Mouse (Mus musculus) embryonic facial prominence, embryonic 15.5 days (tissue): Measurements from ENCODE around the gene Cbfa2t3. TPM values are rescaled to one million over a fixed set of nuclear protein-coding genes. Genes with fewer than 3 reads are reported as not detected.

Source experiments
- ATAC-seq: fragments of 200-750 bp; cut with Nextera tagmentation; 2 replicates; pipeline ENCODE4 v1.8.0; 2017; ENCODE audit warnings: low read depth, moderate TSS enrichment; ENCODE audit not compliant: insufficient number of reproducible peaks, low FRiP score, low TSS enrichment
- H3K27ac ChIP-seq: fragments of 300-500 bp; sonication (generic); replicated peaks from 2 replicates; pipeline ENCODE4 v1.5.1; 2015; ENCODE audit warnings: mild to moderate bottlenecking, inconsistent platforms
- H3K27me3 ChIP-seq: fragments of 300-500 bp; sonication (generic); 2 replicates; pipeline ENCODE4 v1.6.1; 2015; ENCODE audit warnings: inconsistent platforms
- H3K36me3 ChIP-seq: fragments of 300-500 bp; sonication (generic); 2 replicates; pipeline ENCODE4 v1.6.1; 2015; ENCODE audit warnings: mild to moderate bottlenecking, inconsistent platforms
- H3K4me1 ChIP-seq: fragments of 300-500 bp; sonication (generic); 2 replicates; pipeline ENCODE4 v1.6.1; 2015; ENCODE audit warnings: inconsistent platforms
- H3K4me2 ChIP-seq: fragments of 300-500 bp; sonication (generic); replicated peaks from 2 replicates; pipeline ENCODE4 v1.6.1; 2015; ENCODE audit warnings: mild to moderate bottlenecking, inconsistent platforms
- H3K4me3 ChIP-seq: fragments of 300-500 bp; sonication (generic); replicated peaks from 2 replicates; pipeline ENCODE4 v1.5.1; 2015; ENCODE audit warnings: mild to moderate bottlenecking, inconsistent platforms
- H3K9ac ChIP-seq: fragments of 300-500 bp; sonication (generic); 2 replicates; pipeline ENCODE4 v1.6.1; 2015; ENCODE audit warnings: inconsistent platforms
- H3K9me3 ChIP-seq: fragments of 300-500 bp; sonication (generic); replicated peaks from 2 replicates; pipeline ENCODE4 v1.6.1; 2016; ENCODE audit warnings: inconsistent platforms
- WGBS: fragments of 180-500 bp; shearing (Covaris S2); methylation state at CpG from one replicate; pipeline ENCODE4 v1.1.7; 2015; 5-methylcytosine and 5-hydroxymethylcytosine counted together
- polyA plus RNA-seq: library from polyadenylated mRNA; unstranded; fragments of >200 nt; fragmentation: Nextera tagmentation; extraction: Ambion mirVana; gene quantifications from 2 replicates; pipeline ENCODE4 v1.2.1, GENCODE M21; 2015

The Cbfa2t3 gene
- polyA plus RNA-seq, 1 experiment from 2014 or later: 6.4 TPM

DNA sequence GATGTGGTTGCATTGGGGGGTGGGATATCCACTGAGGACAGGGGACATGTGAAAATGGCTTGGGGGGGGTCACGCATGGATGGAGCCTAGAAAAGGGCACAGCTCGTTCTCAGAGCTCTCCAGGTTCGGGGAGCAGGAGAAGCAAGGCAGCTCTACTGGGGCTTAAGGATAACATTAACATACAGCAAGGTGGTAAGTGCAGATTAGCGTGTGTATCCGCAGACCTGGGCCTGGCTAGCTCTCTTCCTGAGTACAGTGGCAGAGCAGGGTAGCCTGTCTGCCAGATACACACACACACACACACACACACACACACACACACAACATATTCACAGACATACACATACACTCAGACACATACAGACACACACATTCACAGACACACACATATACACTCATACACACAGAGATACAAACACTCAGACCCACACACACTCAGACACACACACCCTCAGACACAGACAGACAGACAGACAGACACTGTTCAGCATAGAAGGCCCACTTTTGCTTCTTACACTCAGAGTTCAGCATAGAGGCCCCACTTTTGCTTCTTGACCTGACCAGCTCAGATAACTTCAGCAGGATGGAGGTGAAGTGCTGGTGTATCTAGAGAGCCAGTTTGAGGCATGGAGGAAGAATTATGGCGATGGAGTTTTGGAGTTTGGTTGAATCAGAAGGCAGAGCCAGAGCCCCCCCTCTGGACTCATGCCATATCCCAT, 80.1 kb downstream of the Cbfa2t3 start:
- H3K27ac ChIP-seq: no peak overlapping the region
- H3K4me2 ChIP-seq: no peak overlapping the region
- H3K36me3 ChIP-seq: 0 out of 2 replicates have a peak, but pooled peaks cover 6% of the 10 kb centered on the region
- H3K4me3 ChIP-seq: no peak overlapping the region
- H3K27me3 ChIP-seq: no peaks in the 10 kb centered on the region
- no peaks in the 10 kb centered on the region for H3K9me3 ChIP-seq
- H3K9ac ChIP-seq: no peak overlapping the region
- WGBS: 76% methylated on average over 6 of the region's 6 CpGs
- H3K4me1 ChIP-seq: peaks cover 21% of the 10 kb centered on the region
- no peak for ATAC-seq

DNA sequence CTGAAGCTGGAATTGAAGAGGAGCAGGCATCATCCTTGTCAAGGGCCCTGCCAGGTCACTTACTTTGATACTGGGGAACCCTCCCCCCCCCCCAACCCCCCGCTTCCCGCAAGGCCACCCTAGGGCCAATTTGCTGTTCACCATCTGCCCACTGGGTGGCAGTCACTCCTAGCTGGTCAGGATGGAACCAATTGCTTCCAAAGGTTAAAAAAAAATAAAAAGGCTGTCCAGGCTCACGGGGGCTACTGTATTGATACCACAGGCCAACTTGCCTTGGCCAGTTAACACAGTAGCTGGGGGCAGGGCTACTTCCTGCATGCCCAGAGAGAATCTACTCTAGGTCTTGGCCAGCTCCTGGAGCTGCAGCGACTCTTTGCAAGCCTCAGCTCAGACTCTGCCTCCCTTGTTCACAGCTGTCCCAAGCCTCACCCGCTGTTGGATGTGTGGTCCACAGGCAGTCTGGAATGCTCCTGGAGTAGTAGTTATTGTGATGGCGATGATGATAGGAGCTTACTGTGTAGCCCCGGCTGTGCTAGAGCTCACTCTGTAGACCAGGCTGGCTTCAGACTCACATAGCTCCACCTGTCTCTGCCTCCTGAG, 80.9 kb downstream of the Cbfa2t3 start:
- no peak overlapping the region for H3K27ac ChIP-seq
- no peak overlapping the region for H3K4me3 ChIP-seq
- WGBS: 22% methylated on average over 5 of the region's 7 CpGs
- H3K36me3 ChIP-seq: 0 out of 2 replicates have a peak, but pooled peaks cover 9% of the 10 kb centered on the region
- H3K4me1 ChIP-seq: peaks cover 21% of the 10 kb centered on the region
- no peaks in the 10 kb centered on the region for H3K27me3 ChIP-seq
- H3K9me3 ChIP-seq: no peaks in the 10 kb centered on the region
- no peak for ATAC-seq
- H3K9ac ChIP-seq: no peak overlapping the region
- no peak overlapping the region for H3K4me2 ChIP-seq

DNA sequence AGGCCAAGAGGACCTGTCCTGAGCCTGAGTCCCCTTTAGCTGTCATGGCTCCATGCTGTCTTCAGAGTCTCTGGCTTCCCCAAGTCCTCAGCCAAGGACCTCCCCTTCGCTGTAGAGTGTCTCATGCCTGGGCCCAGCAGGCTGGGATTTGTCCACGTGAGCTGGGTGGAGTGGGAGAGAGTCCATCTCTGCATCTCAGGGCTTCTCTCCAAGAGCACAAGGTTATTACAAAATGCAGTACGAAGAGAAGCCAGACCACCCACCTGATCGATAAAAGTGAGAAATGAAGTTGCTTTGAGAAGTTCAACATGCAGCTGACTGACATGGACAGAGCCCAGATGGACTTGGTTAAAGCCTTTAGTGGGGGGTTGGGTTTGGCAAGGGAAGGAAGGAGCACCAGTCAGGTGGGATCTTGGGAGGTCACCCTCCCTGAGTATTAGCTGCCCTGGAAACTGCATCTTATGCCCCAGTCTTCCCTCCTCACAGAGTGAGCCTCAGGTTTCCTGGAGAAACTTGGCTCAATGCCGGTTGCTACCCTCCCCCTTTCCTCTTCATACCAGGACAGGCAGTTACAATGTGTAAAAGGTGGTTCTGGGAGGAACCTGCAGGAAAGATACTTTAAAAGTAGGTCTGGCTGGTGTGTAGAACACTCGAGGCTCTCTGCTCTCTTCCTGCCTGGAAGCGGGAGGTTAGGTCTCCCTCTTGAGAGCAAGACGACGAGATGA, 82.6 kb downstream of the Cbfa2t3 start:
- no peaks in the 10 kb centered on the region for H3K27me3 ChIP-seq
- 0 out of 2 replicates have a peak, but pooled peaks cover 9% of the 10 kb centered on the region for H3K36me3 ChIP-seq
- H3K9me3 ChIP-seq: no peaks in the 10 kb centered on the region
- H3K4me1 ChIP-seq: peaks cover 33% of the 10 kb centered on the region
- 51% methylated on average over 9 of the region's 9 CpGs for WGBS
- H3K27ac ChIP-seq: 0 out of 2 replicates have a peak overlapping the region, but pooled peaks have one; percentile 7
- H3K9ac ChIP-seq: no peak overlapping the region
- H3K4me3 ChIP-seq: no peak overlapping the region
- no peak for ATAC-seq
- H3K4me2 ChIP-seq: no peak overlapping the region

DNA sequence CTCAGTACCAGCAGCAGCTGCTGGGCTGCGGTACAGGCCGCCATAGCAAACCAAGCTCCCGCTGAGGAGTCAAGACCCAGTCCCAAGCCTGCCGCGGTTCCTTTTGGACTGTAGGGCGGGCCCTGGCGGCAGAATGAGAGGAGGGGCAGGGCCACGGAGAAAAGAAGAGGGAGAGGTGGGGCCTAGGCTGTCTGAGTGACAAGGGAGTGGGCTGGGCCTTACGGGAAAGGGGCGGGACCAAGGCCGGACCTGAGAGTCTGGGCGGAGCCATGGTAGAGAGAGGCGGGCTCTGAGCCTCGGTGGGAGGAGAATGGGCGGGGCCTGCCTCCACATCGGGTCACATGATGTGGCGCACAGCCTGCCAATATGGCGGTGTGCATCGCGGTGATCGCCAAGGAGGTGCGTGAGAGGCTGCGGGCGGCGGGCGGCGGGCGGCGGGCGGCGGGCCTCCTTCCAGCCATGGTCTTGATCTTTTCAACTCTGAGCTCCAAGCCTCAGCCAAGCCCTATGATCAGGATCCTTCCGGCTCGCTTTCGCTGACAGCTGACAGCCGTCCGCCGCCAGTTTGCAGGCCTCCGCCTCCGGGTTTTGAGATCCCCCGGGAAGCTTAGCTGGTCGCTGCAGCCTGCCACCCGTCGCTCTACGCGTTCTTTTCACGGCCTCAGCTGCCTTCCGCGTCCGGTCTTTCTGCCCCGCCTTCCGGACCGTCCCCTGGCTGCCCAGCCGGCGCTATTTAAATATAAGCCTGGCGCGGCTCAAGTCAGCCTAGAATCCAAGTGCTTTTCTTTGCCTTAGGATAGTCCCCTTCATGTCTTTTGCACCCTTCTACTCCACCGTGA, 87.4 kb downstream of the Cbfa2t3 start, which contains the start of the genes Galns and Trappc2l:
Gene Galns (minus strand): TSS at position 169 of the 839 bp plus-strand sequence.
Gene Trappc2l (plus strand): TSS at position 346 of the 839 bp plus-strand sequence.
- H3K9me3 ChIP-seq: no peaks in the 10 kb centered on the region
- H3K4me3 ChIP-seq: peak within 1 kb of the TSS; percentile 75
- H3K36me3 ChIP-seq: 0 out of 2 replicates have a peak, but pooled peaks cover 9% of the 10 kb centered on the region
- ATAC-seq: peak; percentile 98
- peaks cover 30% of the 10 kb centered on the region for H3K4me1 ChIP-seq
- H3K4me2 ChIP-seq: peak within 1 kb of the TSS; percentile 92
- WGBS: under 1% methylated on average over 57 of the region's 57 CpGs
- H3K27ac ChIP-seq: peak within 1 kb of the TSS; percentile 75
- peak within 1 kb of the TSS; percentile 72 for H3K9ac ChIP-seq
- H3K27me3 ChIP-seq: no peaks in the 10 kb centered on the region

DNA sequence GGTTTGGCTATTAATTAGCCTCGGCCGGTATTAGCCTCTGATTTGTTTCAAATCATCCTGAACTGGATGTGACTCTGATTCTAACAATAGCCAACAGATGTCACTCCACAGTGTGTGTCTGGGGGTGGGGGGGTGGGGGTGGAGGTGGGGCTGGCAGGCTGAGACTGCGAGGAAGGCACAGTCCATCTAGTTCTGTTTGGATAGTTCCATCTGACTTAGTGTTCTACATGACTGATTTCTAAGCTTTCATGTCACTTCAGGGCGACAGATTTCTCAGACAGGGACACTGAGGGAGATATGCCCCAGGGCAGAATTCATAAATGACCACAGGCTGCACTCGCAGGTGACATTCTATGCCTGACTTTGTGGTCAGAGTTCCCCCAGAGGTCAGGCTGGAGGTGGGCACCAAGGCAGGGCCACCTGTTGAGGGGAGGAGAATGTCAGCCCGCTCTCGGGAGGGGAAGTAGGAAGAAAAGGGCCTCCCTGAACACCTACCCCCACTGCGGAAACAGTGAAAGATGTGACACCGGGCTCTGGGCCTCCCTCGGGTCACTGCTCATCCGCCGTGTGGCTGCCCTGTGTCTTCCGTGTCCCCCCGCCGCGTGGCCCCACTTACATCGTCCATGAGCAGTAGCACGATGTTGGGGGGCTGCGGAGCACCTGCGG, 88.2 kb downstream of the Cbfa2t3 start:
- peak overlapping the region; percentile 75 for H3K4me3 ChIP-seq
- H3K4me2 ChIP-seq: peak overlapping the region; percentile 92
- no peaks in the 10 kb centered on the region for H3K27me3 ChIP-seq
- H3K36me3 ChIP-seq: 0 out of 2 replicates have a peak, but pooled peaks cover 9% of the 10 kb centered on the region
- H3K9me3 ChIP-seq: no peaks in the 10 kb centered on the region
- H3K9ac ChIP-seq: peak overlapping the region; percentile 72
- ATAC-seq: peak; percentile 7; the same call in 1 of the 2 replicates
- peaks cover 22% of the 10 kb centered on the region for H3K4me1 ChIP-seq
- H3K27ac ChIP-seq: peak overlapping the region; percentile 68; the same call in 1 of the 2 replicates
- 2% methylated on average over 20 of the region's 20 CpGs for WGBS

DNA sequence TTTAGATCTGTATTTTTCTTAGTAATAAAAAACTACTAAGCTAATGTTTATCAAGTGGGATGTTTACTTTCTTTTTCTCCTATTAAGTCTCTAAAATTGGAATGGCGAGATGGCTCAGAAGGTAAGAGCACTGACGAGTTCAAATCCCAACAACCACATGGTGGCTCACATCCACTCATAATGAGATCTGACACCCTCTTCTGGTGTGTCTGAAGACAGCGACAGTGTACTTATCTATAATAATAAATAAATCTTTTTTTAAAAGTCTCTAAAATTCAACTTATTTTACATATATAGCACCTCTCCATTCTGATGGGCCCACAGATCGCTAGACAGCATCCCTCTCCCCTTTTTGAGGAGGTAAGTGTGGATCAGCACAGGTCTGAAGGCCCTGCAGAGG, 88.7 kb downstream of the Cbfa2t3 start:
- no peaks in the 10 kb centered on the region for H3K27me3 ChIP-seq
- peaks cover 22% of the 10 kb centered on the region for H3K4me1 ChIP-seq
- no peak overlapping the region for H3K27ac ChIP-seq
- H3K36me3 ChIP-seq: 0 out of 2 replicates have a peak, but pooled peaks cover 9% of the 10 kb centered on the region
- no peak for ATAC-seq
- H3K4me2 ChIP-seq: 0 out of 2 replicates have a peak overlapping the region, but pooled peaks have one; percentile 92
- H3K9me3 ChIP-seq: no peaks in the 10 kb centered on the region
- no peak overlapping the region for H3K4me3 ChIP-seq
- H3K9ac ChIP-seq: no peak overlapping the region
- 63% methylated on average over 4 of the region's 4 CpGs for WGBS

DNA sequence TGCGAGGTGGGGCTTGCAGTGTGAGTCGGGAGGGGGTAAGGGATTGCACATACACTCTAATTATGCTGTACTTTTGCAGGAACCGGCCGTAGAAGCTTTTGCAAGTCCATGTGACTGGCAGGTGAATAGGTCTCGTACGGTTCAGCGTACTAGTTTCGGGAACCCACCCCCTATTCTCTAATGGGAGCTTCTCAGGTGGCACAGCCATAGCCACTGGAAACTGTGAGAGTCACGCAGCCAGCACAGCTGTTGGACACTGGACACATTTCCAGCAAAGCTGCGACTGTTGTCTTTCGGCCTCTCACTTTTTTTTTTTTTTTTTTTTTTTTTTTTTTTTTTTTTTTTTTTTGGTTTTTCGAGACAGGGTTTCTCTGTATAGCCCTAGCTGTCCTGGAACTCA, 92.1 kb downstream of the Cbfa2t3 start:
- H3K4me2 ChIP-seq: no peak overlapping the region
- no peaks in the 10 kb centered on the region for H3K27me3 ChIP-seq
- peaks cover 4% of the 10 kb centered on the region; the same call in 1 of the 2 replicates for H3K36me3 ChIP-seq
- 78% methylated on average over 11 of the region's 12 CpGs for WGBS
- H3K9me3 ChIP-seq: no peaks in the 10 kb centered on the region
- no peak overlapping the region for H3K27ac ChIP-seq
- no peak overlapping the region for H3K9ac ChIP-seq
- no peak overlapping the region for H3K4me3 ChIP-seq
- peaks cover 11% of the 10 kb centered on the region for H3K4me1 ChIP-seq
- no peak for ATAC-seq

DNA sequence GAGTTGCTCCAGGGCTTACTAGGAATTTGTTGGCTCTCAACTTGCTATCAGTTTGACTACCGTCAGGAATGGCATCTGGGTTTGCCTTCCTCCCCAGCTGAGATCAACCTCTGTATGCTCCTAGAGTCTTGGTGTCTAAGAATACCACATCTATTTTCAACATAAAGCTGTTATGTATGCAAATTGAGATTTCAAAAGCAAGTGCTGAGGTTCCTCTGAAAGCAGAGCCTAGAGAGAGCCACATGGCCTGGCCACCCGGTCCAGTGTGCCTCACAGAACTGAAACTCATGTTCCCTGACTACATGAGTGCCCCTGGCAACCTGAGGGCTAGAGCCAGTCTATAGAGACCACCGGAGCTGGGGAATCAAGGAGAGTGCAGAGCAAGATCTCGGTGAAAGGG, 93.5 kb downstream of the Cbfa2t3 start:
- peaks cover 7% of the 10 kb centered on the region; the same call in 1 of the 2 replicates for H3K36me3 ChIP-seq
- ATAC-seq: no peak
- no peak overlapping the region for H3K27ac ChIP-seq
- no peaks in the 10 kb centered on the region for H3K27me3 ChIP-seq
- no peak overlapping the region for H3K4me3 ChIP-seq
- no peaks in the 10 kb centered on the region for H3K9me3 ChIP-seq
- WGBS: 65% methylated on average over 4 of the region's 4 CpGs
- no peak overlapping the region for H3K4me2 ChIP-seq
- H3K4me1 ChIP-seq: peaks cover 2% of the 10 kb centered on the region
- no peak overlapping the region for H3K9ac ChIP-seq

DNA sequence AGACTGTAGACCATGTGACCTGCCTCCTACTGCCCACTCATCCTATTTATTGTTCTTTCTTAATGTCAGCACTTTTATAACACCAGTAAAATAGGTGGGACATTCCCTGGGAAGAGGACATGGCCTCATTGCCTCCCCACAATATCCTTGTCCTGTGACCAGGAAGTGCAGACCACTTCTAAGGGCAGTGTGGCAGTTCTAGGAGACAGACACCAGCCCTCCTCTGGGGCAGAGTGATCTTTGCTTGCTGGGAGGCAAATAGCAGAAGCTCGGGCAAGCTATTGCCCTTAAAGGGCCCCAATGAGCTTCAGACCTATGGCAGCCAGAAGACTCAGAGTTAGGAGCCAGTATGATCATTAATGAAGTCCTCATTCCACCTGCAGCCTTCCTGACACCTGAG, 94.3 kb downstream of the Cbfa2t3 start:
- Histone ChIP-seq H3K4me3 (no peak overlapping the region), H3K9me3 (no peaks in the 10 kb centered on the region), H3K4me2 (no peak overlapping the region), H3K9ac (no peak overlapping the region), H3K4me1 (no peaks in the 10 kb centered on the region), H3K27ac (no peak overlapping the region), H3K27me3 (no peaks in the 10 kb centered on the region), H3K36me3 (peaks cover 7% of the 10 kb centered on the region; the same call in 1 of the 2 replicates)
- no peak for ATAC-seq
- 62% methylated on average over 1 of the region's 1 CpGs for WGBS

DNA sequence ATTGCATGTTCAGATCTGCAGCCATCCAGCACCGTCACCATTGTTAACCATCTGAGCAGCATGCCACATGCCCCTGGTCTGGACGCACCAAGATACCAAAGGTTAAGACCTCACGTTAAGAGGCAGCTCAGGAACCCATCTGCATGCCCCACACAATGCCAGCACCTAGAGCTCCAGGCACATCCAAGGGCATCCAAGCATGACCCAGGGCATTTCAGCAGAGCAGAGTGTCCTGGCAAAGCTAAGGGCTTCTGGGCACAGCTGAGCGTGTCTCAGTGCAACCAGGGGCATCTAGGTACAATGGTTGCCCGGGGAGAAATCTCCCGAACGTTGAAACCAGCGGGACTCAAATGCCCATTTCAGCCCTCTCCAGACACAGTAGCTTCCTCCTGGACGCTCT, 98.2 kb downstream of the Cbfa2t3 start:
- Histone ChIP-seq H3K36me3 (peaks cover 7% of the 10 kb centered on the region; the same call in 1 of the 2 replicates), H3K9ac (no peak overlapping the region), H3K27ac (no peak overlapping the region), H3K4me2 (no peak overlapping the region), H3K9me3 (no peaks in the 10 kb centered on the region), H3K27me3 (no peaks in the 10 kb centered on the region), H3K4me3 (no peak overlapping the region), H3K4me1 (no peaks in the 10 kb centered on the region)
- ATAC-seq: no peak
- 89% methylated on average over 9 of the region's 9 CpGs for WGBS
